Mouse (Mus musculus) embryonic facial prominence, embryonic 13.5 days (tissue): ENCODE measurements around the gene Tex2. TPM values are rescaled to one million over a fixed set of nuclear protein-coding genes. Genes with fewer than 3 reads are reported as not detected.
A peak's percentile ranks its signal among the peaks of the same experiment; 100 is the strongest.

Experiments used
- ATAC-seq: fragments of 200-750 bp; cut with Nextera tagmentation; 2 replicates; pipeline ENCODE4 v1.8.0; 2017; ENCODE audit warnings: low read depth; ENCODE audit not compliant: insufficient number of reproducible peaks, insufficient read depth, low FRiP score, low TSS enrichment
- H3K27ac ChIP-seq: fragments of 300-500 bp; sonication (generic); 2 replicates; pipeline ENCODE4 v1.5.1; 2015; ENCODE audit warnings: moderate library complexity, mild to moderate bottlenecking, inconsistent platforms
- H3K27me3 ChIP-seq: fragments of 300-500 bp; sonication (generic); 2 replicates; pipeline ENCODE4 v1.6.1; 2015; ENCODE audit warnings: mild to moderate bottlenecking, inconsistent platforms
- H3K36me3 ChIP-seq: fragments of 300-500 bp; sonication (generic); 2 replicates; pipeline ENCODE4 v1.6.1; 2015; ENCODE audit warnings: mild to moderate bottlenecking, inconsistent platforms
- H3K4me1 ChIP-seq: fragments of 300-500 bp; sonication (generic); 2 replicates; pipeline ENCODE4 v1.6.1; 2015; ENCODE audit warnings: inconsistent platforms
- H3K4me2 ChIP-seq: fragments of 300-500 bp; sonication (generic); 2 replicates; pipeline ENCODE4 v1.6.1; 2015; ENCODE audit warnings: moderate library complexity, mild to moderate bottlenecking, inconsistent platforms
- H3K4me3 ChIP-seq: fragments of 300-500 bp; sonication (generic); 2 replicates; pipeline ENCODE4 v1.5.1; 2015; ENCODE audit warnings: mild to moderate bottlenecking, inconsistent platforms
- H3K9ac ChIP-seq: fragments of 300-500 bp; sonication (generic); 2 replicates; pipeline ENCODE4 v1.6.1; 2015; ENCODE audit warnings: mild to moderate bottlenecking, inconsistent platforms
- H3K9me3 ChIP-seq: fragments of 300-500 bp; sonication (generic); 2 replicates; pipeline ENCODE4 v1.6.1; 2016; ENCODE audit warnings: inconsistent platforms
- WGBS: fragments of 180-500 bp; shearing (Covaris S2); methylation state at CpG from one replicate; pipeline ENCODE4 v1.1.7; 2015; ENCODE audit warnings: mixed read lengths; 5-methylcytosine and 5-hydroxymethylcytosine counted together
- polyA plus RNA-seq: library from polyadenylated mRNA; unstranded; fragments of >200 nt; fragmentation: Nextera tagmentation; extraction: Ambion mirVana; gene quantifications from 2 replicates; pipeline ENCODE4 v1.2.1, GENCODE M21; 2015

Tex2 gene
- polyA plus RNA-seq, 1 experiment from 2014 or later: 8.9 TPM

DNA sequence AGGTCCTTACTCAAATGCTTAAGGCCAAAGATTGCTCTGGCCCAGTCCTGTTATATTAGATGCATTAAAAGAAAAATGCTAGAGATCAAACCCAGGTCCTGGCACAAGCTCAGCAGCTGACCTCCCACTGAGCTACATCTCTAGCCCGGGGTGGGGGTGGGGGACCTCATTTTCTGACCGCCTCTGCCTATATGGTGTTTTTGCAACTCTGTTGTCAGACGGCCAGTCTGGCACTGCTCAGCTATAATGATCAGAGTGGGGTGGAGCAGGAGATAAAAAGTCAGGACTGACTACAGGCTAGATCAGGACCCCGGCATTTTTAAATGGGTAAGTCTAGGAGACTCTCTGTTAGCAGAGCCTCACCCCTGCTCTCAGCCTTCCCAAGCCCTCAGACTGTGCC, 94.8 kb downstream of the Tex2 start:
- no peak overlapping the region for H3K9ac ChIP-seq
- no peaks in the 10 kb centered on the region for H3K9me3 ChIP-seq
- peaks cover 26% of the 10 kb centered on the region for H3K4me1 ChIP-seq
- H3K36me3 ChIP-seq: no peaks in the 10 kb centered on the region
- H3K27me3 ChIP-seq: no peaks in the 10 kb centered on the region
- no peak for ATAC-seq
- H3K4me2 ChIP-seq: no peak overlapping the region
- peak overlapping the region; percentile 11; the same call in 1 of the 2 replicates for H3K27ac ChIP-seq
- H3K4me3 ChIP-seq: no peak overlapping the region
- 38% methylated on average over 4 of the region's 4 CpGs for WGBS

DNA sequence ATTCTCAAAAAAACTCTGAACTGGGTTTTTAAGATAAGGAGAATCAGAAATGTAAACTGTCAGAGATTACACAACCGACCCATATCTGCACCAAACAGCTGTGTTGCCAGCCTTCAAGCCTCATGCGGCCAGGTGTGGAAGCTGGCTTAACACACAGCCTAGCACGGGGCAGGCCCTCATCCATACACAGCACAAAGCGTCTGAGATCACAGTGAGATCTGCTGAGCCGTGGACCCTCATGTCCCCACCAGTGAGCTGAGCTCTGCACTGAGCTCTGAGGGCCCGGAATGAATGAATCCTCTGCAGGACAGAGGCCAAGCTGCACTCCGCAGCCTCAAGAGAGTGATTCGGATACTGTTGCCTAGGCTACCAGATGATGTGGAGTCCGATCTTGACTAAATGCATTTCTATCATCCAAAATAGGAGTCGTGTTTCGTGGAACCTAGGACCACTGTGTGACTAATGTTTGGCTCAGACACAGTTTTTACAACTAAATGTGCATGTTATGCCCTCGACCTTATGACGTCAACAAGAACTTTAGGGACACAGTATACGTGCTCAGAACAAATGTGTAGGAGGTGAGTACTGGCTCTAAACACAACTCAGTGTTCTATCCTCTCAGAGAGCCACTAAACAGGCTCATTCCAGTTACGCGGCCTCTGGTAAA, 98.0 kb downstream of the Tex2 start:
- 64% methylated on average over 16 of the region's 16 CpGs for WGBS
- H3K36me3 ChIP-seq: peaks cover 21% of the 10 kb centered on the region
- no peaks in the 10 kb centered on the region for H3K27me3 ChIP-seq
- H3K9ac ChIP-seq: no peak overlapping the region
- no peak for ATAC-seq
- no peaks in the 10 kb centered on the region for H3K9me3 ChIP-seq
- H3K27ac ChIP-seq: no peak overlapping the region
- H3K4me3 ChIP-seq: no peak overlapping the region
- peaks cover 22% of the 10 kb centered on the region for H3K4me1 ChIP-seq
- no peak overlapping the region for H3K4me2 ChIP-seq

DNA sequence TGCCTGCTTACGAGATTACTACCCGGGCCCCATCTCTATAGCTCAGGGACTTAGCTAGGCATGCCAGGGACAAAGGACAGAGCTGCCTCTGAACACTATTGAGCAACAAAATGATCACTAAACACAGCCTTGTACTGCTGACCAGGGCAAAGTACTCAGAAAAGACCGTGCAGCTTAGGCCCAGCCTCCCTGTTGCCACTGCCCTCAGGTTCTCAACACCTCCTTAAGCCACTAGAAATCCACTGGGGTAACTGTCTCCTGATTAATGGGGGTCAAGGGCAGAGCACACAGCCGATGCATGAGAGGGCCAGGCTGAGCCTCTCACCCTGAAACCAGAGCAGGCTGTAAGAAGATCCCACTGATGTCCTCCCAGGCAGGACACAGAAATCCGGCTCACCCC, 98.8 kb downstream of the Tex2 start:
- 47% methylated on average over 5 of the region's 5 CpGs for WGBS
- Histone ChIP-seq H3K27ac (no peak overlapping the region), H3K4me1 (peaks cover 22% of the 10 kb centered on the region)

DNA sequence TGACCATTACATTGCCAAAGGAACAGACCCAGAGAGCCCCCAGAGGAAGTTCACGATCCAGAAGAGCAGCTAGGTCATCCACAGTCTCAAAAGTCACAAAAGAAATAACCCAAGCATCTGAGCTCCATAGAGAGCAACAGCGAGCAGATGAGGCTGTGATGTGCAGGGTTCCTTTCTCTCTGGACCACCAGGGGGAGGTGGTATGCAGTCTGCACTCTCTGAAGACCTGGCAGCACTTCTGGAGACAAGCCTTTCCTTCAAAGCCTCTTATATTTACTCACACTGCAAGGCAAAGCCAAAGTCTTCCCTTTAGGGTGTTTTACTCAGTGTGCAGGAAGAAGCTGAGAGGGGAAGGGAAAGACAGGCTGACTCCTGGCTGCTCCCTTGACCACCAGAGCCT, 100.1 kb downstream of the Tex2 start:
- Histone ChIP-seq H3K4me3 (no peak overlapping the region), H3K36me3 (peaks cover 38% of the 10 kb centered on the region), H3K4me1 (peaks cover 13% of the 10 kb centered on the region; the same call in 1 of the 2 replicates), H3K9ac (0 out of 2 replicates have a peak overlapping the region, but pooled peaks have one; percentile 32), H3K9me3 (no peaks in the 10 kb centered on the region), H3K4me2 (no peak overlapping the region), H3K27me3 (no peaks in the 10 kb centered on the region), H3K27ac (no peak overlapping the region)
- ATAC-seq: no peak
- 40% methylated on average over 2 of the region's 2 CpGs for WGBS

More for the DNA sequence above, 98.8 kb downstream of the Tex2 start:
- H3K36me3 ChIP-seq: peaks cover 28% of the 10 kb centered on the region
- no peak for ATAC-seq
- no peaks in the 10 kb centered on the region for H3K27me3 ChIP-seq
- H3K9me3 ChIP-seq: no peaks in the 10 kb centered on the region
- no peak overlapping the region for H3K4me3 ChIP-seq
- no peak overlapping the region for H3K4me2 ChIP-seq
- 0 out of 2 replicates have a peak overlapping the region, but pooled peaks have one; percentile 21 for H3K9ac ChIP-seq

DNA sequence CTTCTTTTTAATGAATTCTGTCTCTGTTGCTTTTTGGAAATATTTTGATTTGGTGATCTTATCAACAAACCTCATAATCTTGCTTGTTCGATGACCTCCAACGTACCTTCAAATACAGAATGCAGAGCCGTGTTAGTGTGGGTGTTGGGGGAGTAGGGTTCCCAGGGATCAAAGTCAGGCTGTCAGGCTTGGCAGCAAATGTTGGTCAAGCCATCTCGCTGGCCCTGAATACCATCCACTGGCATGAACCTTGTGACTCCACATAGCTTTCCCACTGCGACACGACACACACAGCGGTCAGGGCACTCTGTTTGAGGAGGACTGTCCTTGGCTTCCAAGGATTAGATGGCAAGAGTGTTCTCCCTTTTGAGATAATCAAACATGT, 101.2 kb downstream of the Tex2 start:
- H3K36me3 ChIP-seq: peaks cover 38% of the 10 kb centered on the region
- no peak overlapping the region for H3K4me3 ChIP-seq
- no peak overlapping the region for H3K9ac ChIP-seq
- H3K27me3 ChIP-seq: no peaks in the 10 kb centered on the region
- no peak overlapping the region for H3K4me2 ChIP-seq
- ATAC-seq: no peak
- 92% methylated on average over 7 of the region's 7 CpGs for WGBS
- no peak overlapping the region for H3K27ac ChIP-seq
- no peaks in the 10 kb centered on the region for H3K9me3 ChIP-seq
- H3K4me1 ChIP-seq: peaks cover 7% of the 10 kb centered on the region; the same call in 1 of the 2 replicates

DNA sequence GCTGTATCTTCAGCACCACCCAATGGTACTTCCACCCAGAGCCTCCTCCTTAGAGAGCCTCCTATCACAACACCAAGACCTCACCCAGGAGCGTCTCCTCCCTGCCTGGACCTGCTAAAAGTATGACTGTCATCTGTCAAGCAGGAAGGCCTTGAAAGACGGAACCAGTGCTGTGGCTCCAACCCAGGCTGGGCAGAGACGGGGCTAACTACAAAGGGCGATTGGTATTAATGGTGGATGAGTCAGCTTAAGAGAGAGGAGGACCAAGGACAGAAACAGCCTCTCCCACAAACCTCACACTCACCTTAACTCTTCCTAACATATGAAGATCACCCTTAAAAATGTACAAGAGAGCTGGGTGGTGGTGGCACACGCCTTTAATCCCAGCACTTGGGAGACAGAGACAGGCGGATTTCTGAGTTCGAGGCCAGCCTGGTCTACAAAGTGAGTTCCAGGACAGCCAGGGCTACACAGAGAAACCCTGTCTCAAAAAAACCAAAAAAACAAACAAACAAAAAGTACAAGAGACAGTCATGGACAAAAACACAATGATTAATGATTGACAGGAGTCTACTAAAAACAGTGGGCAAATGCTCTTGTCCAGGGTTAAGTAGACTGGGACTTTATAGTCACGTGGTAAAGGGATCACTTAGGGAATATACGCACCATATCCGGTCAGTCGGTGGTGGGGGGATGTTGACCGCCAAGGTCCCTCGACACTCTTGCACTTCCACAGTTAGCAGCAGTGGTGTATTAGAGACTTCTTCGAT, 101.8 kb downstream of the Tex2 start:
- no peaks in the 10 kb centered on the region for H3K9me3 ChIP-seq

DNA sequence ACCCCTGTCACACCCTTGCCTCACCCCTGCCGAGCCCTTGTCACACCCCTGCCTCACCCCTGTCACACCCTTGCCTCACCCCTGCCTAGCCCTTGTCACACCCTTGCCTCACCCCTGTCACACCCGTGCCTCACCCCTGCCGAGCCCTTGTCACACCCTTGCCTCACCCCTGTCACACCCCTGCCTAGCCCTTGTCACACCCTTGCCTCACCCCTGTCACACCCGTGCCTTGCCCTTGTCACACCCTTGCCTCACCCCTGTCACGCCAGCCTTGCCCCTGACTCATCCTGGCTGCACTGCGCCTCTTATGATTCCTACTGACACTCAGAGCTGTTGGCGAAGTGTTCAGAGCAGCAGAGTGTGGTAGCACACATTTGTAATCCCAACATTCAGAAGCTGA, 105.6 kb downstream of the Tex2 start:
- H3K36me3 ChIP-seq: peaks cover 45% of the 10 kb centered on the region
- H3K4me2 ChIP-seq: no peak overlapping the region
- no peaks in the 10 kb centered on the region for H3K4me1 ChIP-seq
- ATAC-seq: no peak
- no peaks in the 10 kb centered on the region for H3K9me3 ChIP-seq
- no peaks in the 10 kb centered on the region for H3K27me3 ChIP-seq
- H3K4me3 ChIP-seq: no peak overlapping the region
- WGBS: 89% methylated on average over 7 of the region's 7 CpGs
- H3K9ac ChIP-seq: no peak overlapping the region
- H3K27ac ChIP-seq: no peak overlapping the region

More for the DNA sequence above, 101.8 kb downstream of the Tex2 start:
- H3K36me3 ChIP-seq: peaks cover 40% of the 10 kb centered on the region
- no peak overlapping the region for H3K4me2 ChIP-seq
- peaks cover 7% of the 10 kb centered on the region; the same call in 1 of the 2 replicates for H3K4me1 ChIP-seq
- ATAC-seq: no peak
- H3K4me3 ChIP-seq: no peak overlapping the region
- H3K27me3 ChIP-seq: no peaks in the 10 kb centered on the region
- no peak overlapping the region for H3K9ac ChIP-seq
- H3K27ac ChIP-seq: no peak overlapping the region
- WGBS: 87% methylated on average over 14 of the region's 14 CpGs

DNA sequence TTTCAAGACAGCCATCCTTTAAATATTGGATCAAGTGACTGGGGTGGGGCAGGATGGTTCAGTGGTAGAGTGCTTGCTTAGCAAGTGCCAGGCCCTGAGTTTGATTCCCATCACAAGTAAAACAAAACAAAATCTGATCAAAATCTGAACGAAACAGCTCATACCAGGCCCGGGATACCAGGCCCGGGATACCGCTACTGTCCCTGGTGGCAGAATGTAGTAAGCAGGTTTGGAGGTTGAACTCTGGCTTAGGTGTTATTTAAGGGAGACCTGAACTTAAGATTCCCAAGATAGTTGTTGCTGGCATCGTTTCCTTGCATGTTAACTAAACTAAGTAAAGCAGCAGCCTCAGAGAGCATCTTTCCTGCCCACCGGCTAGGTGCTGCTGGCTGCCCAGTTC, 107.0 kb downstream of the Tex2 start:
- Histone ChIP-seq H3K4me1 (no peaks in the 10 kb centered on the region), H3K4me3 (no peak overlapping the region), H3K27me3 (no peaks in the 10 kb centered on the region), H3K4me2 (no peak overlapping the region), H3K9me3 (no peaks in the 10 kb centered on the region), H3K9ac (no peak overlapping the region), H3K27ac (no peak overlapping the region), H3K36me3 (peaks cover 33% of the 10 kb centered on the region)
- WGBS: 81% methylated on average over 6 of the region's 6 CpGs
- no peak for ATAC-seq

DNA sequence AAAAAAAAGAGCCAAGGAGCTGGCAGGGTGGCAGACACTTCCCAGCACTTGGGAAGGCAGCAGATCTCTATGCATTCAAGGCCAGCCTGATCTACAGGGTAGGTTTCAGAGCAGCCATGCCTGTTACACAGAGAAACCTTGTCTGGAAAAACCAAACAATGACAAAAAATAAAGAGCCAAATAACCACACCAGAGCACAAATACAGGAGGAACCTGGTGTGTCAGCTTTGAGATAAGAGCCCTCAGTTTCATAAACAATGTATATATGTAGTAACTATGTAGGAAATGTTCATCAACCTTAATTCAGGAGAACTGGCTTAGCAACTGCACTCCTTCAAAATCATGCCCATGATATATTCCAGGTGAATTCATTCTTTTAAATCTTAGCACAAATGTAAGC, 109.1 kb downstream of the Tex2 start:
- peaks cover 16% of the 10 kb centered on the region for H3K36me3 ChIP-seq
- ATAC-seq: no peak
- H3K4me3 ChIP-seq: no peak overlapping the region
- no peaks in the 10 kb centered on the region for H3K27me3 ChIP-seq
- H3K4me1 ChIP-seq: no peaks in the 10 kb centered on the region
- no peak overlapping the region for H3K9ac ChIP-seq
- H3K4me2 ChIP-seq: no peak overlapping the region
- H3K9me3 ChIP-seq: no peaks in the 10 kb centered on the region
- H3K27ac ChIP-seq: no peak overlapping the region

DNA sequence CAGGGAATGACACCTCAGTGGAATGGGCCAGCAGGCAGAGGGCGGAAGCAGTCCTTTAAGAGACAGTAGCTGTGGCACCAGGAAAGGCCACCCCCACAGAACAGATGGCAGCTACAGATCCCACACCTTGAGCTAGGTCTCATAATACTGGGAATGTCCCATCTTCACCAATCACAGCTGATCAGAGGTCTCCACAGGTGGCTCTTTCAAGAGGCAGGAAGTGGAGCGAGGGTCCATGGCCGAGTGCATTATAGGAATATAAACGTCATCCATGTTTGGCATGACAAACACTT, 109.9 kb downstream of the Tex2 start:
- no peak overlapping the region for H3K4me2 ChIP-seq
- no peaks in the 10 kb centered on the region for H3K27me3 ChIP-seq
- H3K4me3 ChIP-seq: no peak overlapping the region
- no peaks in the 10 kb centered on the region for H3K4me1 ChIP-seq
- peaks cover 8% of the 10 kb centered on the region for H3K36me3 ChIP-seq
- 78% methylated on average over 4 of the region's 4 CpGs for WGBS
- no peak for ATAC-seq
- no peaks in the 10 kb centered on the region for H3K9me3 ChIP-seq
- H3K9ac ChIP-seq: no peak overlapping the region
- H3K27ac ChIP-seq: peak overlapping the region; percentile 99; the same call in 1 of the 2 replicates

DNA sequence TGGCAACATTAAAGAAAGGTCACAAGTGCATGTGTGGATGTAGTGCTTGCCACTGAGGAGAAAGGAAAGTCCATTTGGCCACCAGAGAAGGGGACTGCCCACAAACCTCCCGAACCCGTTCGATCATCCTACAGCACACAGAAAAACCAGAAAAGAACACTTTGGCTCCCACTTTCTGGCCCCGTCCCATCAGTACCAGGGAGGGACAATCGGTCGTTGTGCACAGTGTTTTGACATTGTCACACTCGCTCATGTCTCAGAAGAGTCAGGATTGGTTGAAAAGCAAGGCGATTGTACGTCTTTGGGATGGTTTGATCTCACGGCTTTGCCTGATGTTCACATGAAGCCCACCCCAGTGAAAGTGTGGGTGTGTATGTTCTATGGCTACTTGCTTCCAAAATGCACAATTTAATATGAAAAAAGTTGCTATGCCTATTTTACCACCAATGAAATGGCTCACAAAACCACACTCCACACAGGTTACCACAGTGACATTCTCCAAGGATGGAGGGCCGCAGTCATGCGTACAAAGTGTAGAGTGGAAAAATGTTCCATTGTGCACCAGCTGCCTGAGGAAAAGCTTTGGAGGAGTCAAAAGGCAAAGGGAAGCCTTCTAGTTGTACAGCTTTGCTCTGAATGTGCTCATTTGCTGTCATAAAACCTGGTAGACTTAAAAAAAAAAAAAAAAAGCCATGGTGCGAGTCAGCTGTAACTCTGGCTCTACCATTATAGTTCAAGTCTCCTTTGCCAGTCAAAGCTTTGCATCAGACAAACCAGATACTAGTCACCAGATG, 110.4 kb downstream of the Tex2 start:
- peaks cover 8% of the 10 kb centered on the region; the same call in 1 of the 2 replicates for H3K36me3 ChIP-seq
- no peak overlapping the region for H3K4me2 ChIP-seq
- H3K27ac ChIP-seq: peak overlapping the region; percentile 99
- WGBS: 63% methylated on average over 13 of the region's 13 CpGs
- no peak for ATAC-seq
- no peak overlapping the region for H3K4me3 ChIP-seq
- no peak overlapping the region for H3K9ac ChIP-seq
- H3K9me3 ChIP-seq: no peaks in the 10 kb centered on the region
- no peaks in the 10 kb centered on the region for H3K4me1 ChIP-seq
- H3K27me3 ChIP-seq: no peaks in the 10 kb centered on the region
